Mouse (Mus musculus) brown adipose tissue, adult 24 weeks (tissue): ENCODE data around the gene Lhx6. TPM values are rescaled to one million over a fixed set of nuclear protein-coding genes. Genes with fewer than 3 reads are reported as not detected.
A peak's percentile ranks its signal among the peaks of the same experiment; 100 is the strongest.

Source experiments
- H3K27ac ChIP-seq: fragments of 200-500 bp; replicated peaks from 2 replicates; pipeline ENCODE4 v1.5.1; 2012; ENCODE audit warnings: low read depth, mild to moderate bottlenecking, low read length
- H3K4me1 ChIP-seq: fragments of 200-500 bp; 2 replicates; pipeline ENCODE4 v1.6.1; 2012; ENCODE audit warnings: low read length, mixed read lengths; ENCODE audit not compliant: control insufficient read depth, insufficient read depth, insufficient read length
- H3K4me3 ChIP-seq: fragments of 200-500 bp; 2 replicates; pipeline ENCODE4 v1.5.1; 2012; ENCODE audit warnings: low read depth, mild to moderate bottlenecking, low read length, moderate library complexity; ENCODE audit not compliant: insufficient read depth
- polyA plus RNA-seq: library from polyadenylated mRNA; stranded (reverse); fragments of >200 nt; gene quantifications from 2 replicates; pipeline ENCODE4 v1.2.4, GENCODE M21; 2012; ENCODE audit not compliant: missing spikeins, insufficient read depth, insufficient read length

Gene Lhx6
- polyA plus RNA-seq, 1 experiment, result 0.95 TPM

DNA sequence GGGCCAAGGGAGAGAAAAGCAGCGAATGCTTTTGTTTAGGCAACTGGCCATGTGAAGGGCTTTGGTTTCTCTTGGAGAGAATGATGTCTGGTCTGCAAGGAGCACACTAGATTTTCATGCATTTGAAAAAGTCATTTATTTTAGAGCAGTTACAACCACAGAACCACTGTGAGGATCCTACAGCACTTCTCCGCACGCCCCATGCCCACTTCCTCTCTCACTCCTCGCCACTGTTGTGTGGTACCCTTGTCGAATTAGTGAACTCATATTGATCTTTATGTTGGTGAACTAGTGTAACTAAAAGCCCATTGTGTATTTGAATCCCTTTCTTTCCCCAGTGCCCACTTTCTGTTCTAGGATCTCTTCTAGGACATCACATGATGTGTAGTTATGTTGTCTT, 30.0 kb downstream of the Lhx6 start:
- Histone ChIP-seq H3K27ac (no peak overlapping the region), H3K4me3 (no peak overlapping the region)

DNA sequence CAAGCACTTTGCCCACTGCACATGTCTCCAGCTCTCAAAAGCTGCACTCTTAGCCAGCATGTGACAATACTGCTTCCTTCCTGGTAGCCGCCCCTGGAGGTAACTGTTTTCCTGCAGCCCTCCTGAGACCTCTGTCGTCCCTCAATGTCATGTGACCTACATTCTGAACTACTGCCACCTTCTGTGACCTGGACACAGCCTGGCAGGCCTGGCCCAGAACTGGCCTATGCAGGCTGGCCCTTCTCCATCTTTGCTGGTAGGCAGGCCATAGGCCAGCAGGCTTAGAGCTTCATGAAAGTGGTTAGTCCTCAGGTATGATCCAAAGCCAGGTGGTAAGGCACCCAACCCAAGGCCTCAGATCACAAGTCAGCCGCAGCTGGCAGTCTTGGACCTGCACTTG, 31.4 kb downstream of the Lhx6 start:
- H3K4me1 ChIP-seq, result peaks cover 21% of the 10 kb centered on the region
- H3K27ac ChIP-seq, result no peak overlapping the region; the same call in 1 of the 2 replicates

More for the DNA sequence above, 30.0 kb downstream of the Lhx6 start:
- H3K4me1 ChIP-seq, result peaks cover 17% of the 10 kb centered on the region

DNA sequence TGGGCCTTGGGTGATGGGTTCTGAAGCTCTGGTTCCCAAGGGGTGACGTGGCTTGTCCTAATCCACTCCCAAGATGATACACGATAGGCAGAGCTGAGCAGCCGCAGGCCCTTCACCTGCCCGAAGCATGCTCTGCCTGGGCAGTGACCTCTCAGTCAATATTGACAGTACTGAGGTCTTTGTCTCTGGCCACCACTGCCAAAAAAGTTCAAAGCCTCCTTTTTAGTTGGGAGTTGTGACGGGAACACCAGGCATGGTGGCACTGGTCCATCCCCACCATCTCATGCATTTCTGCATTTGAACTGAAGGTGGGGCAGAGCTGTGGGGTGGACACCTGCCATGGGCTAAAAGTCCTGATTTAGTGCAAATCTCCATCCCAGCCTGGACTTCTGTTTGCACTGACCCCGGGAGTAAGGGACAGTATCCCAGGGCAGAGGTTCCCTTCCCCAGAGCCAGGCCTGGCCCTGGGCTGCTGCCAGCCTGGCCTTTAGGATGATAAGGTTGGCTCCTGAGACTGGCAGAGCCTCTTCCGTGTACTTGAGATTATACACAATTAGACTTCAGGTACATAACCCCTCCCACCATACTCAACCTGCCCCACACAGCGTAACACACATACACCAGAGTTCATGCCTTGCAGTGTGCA, 33.4 kb downstream of the Lhx6 start:
- Histone ChIP-seq H3K4me1 (peaks cover 21% of the 10 kb centered on the region), H3K27ac (no peak overlapping the region), H3K4me3 (no peak overlapping the region)

More for the DNA sequence above, 31.4 kb downstream of the Lhx6 start:
- no peak overlapping the region for H3K4me3 ChIP-seq

DNA sequence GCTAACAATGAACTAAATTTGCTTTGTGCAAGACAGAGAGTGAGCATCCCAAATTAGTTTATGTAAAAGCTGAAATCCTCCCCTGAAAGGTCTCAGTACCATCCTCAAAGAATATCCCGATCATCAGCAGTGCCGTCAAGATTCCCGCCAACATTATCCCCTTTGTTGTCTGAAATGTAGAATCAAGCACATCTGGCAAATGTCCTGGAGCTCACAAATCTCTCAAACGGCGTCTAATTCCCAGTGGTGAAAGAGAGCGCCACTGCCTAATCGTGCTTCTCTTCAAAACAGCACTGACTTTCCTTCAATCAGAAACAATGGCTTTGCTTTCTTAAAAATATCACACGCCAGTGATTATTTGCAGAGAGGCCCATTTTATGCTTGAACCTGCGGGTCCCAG, 38.1 kb downstream of the Lhx6 start:
- Histone ChIP-seq H3K4me3 (no peak overlapping the region), H3K4me1 (peaks cover 4% of the 10 kb centered on the region; the same call in 1 of the 2 replicates), H3K27ac (no peak overlapping the region)

DNA sequence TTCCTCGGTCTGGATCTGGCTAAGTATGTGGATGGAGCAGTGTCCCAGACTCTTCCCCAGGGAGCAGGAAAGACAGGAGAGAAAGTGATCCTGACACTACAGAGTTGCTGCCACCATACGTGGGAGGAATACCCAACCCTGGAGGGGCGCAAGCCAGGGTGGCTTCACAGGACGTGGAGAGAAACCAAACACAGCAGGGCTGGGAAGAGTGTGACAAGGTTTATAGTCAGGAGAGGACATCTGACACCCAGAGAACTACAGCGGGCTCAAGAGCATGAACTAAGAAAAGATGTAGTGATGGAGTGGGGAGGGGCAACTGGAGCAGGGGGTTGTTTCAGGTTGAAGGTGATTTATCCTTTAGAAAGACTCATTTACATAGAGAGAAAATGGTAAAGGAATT, 43.8 kb downstream of the Lhx6 start:
- Histone ChIP-seq H3K4me1 (no peaks in the 10 kb centered on the region), H3K27ac (no peak overlapping the region), H3K4me3 (no peak overlapping the region)

DNA sequence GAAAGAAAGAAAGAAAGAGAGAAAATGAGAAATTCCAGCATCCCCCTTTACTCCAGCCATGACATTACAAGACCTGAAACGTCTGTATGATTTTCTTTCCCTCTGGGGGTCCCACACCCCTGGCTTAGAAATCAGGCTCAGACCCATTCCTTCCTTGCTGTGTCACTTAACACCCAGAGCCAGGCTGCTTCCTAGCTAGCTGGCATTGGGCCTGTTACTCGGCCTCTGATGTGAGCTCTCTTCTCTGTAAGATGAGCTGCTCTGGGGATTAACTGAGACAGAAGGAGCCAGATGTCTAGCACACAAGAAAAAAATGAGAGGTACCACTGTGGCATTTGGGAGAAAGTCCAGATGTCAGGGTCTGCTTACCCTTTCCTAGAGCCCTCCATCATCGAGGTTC, 49.0 kb downstream of the Lhx6 start:
- Histone ChIP-seq H3K4me3 (no peak overlapping the region), H3K4me1 (no peaks in the 10 kb centered on the region), H3K27ac (no peak overlapping the region)

DNA sequence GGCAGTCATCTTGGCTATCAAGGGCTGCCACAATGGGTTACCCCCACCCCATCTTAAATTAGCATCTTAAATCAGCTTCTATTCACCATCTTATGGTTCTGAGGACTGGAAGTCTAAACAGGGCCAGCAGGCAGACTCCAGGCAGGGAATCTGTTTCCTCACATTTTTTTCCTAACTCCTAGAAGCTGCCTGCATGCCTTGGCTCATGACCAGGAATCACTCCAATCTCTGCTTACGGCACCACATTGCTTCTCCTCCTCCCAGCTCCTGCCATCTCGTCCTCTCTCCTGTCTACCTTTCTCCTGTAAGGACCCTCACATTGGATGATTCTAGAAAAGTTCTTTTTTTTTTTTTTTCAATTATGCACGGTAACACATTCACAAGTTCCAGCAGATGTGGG, 52.0 kb downstream of the Lhx6 start:
- Histone ChIP-seq H3K27ac (no peak overlapping the region), H3K4me1 (no peaks in the 10 kb centered on the region), H3K4me3 (no peak overlapping the region)

DNA sequence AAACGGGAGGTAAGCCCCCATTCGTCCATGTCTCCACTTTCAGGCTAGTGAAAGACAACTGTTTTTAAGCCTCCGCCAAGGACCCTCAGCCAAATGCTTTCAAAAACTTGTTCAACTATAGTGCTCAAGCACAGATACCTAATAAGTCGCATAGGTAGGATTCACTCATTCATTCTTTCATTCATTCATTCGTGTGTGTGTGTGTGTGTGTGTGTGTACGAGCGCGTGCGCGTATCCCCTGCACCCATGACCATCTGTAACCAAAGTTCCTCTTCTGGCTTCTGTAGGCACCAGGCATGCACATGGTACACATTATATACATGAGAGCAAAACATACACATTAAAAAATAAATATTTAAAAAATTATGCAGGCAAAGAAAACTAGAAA, 55.6 kb downstream of the Lhx6 start:
- Histone ChIP-seq H3K4me3 (peak overlapping the region; percentile 96), H3K27ac (no peak overlapping the region), H3K4me1 (peaks cover 15% of the 10 kb centered on the region)

DNA sequence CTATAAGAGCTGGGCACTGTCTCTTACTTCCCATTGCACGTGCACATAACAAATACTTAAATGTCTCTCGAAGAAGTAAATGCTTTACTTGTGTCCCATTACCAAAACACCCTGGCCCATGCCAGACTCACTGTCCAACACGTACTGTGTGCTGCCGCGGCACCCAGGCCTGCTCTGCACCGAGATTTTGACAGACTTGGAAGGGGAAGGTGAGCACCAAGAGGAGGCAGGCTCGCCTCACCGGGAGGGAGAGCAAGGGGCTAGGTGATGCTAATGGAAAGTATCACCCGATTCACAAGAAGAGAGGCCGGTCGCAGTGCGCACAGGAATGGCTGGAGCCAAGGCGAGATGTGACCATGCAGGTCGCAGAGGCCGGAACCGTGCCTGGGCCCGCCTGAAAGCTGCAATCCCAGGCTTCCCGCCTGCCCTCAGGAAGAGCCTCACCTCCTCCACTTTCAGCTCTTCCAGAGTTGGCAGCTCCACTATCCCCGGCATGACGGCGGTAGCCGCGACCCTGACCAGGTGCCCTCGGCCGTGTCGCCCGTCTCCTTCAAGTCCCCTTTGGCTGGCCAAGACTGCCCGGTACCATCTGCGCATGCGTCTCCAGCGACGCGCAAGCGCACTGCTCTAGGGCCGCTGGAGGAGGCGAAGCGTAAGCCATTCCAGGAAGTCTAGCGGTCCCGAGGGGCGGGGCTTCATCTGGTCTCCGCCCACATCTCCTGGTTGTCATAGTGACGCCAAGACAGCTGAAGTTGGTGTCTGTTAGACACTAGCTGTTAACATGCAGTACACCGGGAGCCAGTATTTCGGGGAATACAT, 56.3 kb downstream of the Lhx6 start, which contains the start of the genes Ndufa8 and Morn5:
Ndufa8 (minus strand) TSS at position 659 of the 819 bp plus-strand sequence.
Morn5 (plus strand) TSS at position 711 of the 819 bp plus-strand sequence.
- peaks cover 15% of the 10 kb centered on the region for H3K4me1 ChIP-seq
- peak within 1 kb of the TSS; percentile 96 for H3K4me3 ChIP-seq
- peak within 1 kb of the TSS; percentile 94 for H3K27ac ChIP-seq

DNA sequence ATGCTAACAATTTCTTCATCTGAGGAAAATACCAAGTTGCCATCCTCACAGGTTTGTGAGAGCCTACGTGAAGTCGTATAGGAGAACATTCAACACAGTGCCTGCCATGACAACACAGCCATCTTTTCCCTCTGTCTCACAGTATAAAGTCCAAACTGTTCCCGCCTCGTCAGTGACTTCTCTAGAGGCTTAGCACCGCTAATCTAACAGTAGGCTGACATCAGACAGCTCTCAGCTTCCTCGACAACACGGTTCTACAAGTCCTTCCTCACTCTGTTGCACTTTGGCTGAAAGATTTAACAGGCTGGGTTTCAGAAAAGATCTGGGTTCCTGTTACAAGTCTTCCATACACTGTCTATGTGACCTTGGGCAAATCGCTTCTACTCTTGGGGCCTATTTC, 57.0 kb downstream of the Lhx6 start:
- peaks cover 15% of the 10 kb centered on the region for H3K4me1 ChIP-seq
- peak overlapping the region; percentile 60 for H3K27ac ChIP-seq
- peak overlapping the region; percentile 96 for H3K4me3 ChIP-seq

DNA sequence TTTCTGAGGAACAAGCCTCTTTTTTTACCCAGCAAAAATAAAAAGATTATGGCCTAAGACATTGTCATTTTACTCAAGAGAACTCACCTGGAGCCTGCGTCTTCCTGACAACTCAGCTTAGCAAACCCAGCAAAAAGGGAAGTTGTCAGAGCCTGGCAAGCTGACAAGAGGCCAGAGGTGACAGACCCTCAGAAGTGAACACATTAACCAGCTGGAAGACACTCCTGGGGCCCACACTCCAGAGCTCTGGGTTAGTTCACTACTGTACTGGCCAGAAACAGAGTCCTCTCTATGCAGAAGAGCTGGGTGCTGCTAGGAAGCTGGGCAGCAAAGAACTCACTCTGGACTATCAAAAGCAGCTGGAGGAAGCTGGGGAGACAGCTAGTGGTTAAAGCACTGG, 64.3 kb downstream of the Lhx6 start:
- Histone ChIP-seq H3K27ac (peak overlapping the region; percentile 15), H3K4me3 (no peak overlapping the region), H3K4me1 (peaks cover 28% of the 10 kb centered on the region)

DNA sequence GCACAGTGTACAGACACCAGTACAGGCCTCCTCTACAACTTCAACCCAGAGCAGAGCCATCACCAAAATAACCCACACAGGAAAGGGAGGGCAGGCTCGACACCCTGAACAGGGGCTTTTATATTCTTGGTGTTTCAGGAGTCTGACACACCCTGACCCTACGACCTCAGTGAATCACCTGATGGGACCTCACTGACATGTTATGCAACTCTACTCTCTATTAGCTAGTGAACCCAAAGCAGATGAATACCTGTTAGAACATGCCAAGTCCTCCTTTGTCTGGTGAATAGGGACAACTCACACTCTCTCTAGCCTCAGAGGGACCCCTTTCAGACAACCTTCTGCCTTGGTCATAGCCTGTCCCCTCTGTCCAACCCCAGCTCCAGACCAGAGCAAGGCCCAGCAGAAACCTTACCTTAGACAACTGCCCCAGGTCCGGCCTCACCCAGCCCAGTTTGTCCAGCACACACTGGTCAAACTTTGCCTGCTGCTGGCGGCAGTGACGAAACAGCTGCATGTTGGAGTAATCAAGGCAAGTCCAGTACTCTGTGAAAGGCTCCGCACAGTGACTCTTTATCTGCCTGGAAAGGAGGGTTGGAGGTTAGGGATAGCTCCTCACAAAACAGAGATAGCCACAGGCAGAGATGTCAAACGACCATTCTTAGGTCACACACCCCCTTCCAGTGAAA, 65.8 kb downstream of the Lhx6 start:
- peaks cover 41% of the 10 kb centered on the region for H3K4me1 ChIP-seq
- no peak overlapping the region for H3K4me3 ChIP-seq
- no peak overlapping the region for H3K27ac ChIP-seq

DNA sequence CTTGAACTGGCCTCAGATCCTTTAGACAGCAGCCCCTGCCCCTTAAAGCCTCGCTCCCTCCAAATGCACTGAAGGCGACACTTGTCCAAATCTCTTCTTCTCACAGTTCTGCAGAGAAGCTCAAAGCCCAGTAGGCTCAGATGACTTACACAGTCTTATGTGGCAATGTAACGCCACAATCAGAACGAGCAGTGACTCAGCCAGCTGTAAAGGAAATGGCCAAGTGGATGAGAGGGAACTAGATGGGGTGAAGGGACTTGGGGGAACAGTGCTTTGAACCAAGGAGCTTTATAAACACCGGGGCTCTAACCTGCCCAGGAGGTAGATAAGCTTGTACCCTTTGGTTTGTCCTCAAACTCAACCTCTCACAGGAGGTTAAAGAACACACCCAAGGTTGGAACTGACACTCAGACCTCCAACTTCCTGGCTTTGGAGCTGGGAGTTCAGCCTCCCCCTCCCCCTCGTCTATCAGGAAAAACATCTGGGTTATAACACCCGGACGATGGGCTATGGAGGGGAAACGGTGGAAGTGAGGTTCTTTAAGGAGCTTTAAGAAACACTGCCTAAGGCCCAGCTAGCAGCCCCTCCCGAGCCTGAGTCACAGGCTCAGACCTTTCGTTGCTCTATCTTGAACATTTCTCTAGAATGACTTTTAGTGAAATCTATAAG, 69.7 kb downstream of the Lhx6 start:
- peak overlapping the region; percentile 80 for H3K27ac ChIP-seq
- H3K4me3 ChIP-seq, result no peak overlapping the region

DNA sequence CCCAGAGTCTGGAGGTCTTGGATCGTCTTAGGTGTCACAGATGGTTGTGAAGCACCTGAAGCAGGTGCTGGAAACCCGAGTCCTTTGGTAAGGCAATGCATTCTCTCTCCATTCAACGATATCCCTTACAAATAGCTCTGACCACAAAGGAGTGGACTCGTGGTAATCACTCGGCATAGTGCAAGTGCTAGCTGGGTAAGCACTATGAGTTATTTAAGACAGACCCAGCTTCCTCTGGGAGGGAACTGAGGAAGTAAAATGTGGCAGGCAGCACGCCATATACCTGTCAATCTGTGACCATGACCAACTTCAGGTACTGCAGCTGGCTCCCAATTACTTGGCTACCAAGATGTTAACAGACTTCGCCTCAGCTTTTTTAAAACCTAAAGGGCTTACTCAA, 70.3 kb downstream of the Lhx6 start:
- Histone ChIP-seq H3K4me1 (peaks cover 41% of the 10 kb centered on the region), H3K4me3 (no peak overlapping the region), H3K27ac (peak overlapping the region; percentile 80)

More for the DNA sequence above, 69.7 kb downstream of the Lhx6 start:
- H3K4me1 ChIP-seq, result peaks cover 41% of the 10 kb centered on the region

DNA sequence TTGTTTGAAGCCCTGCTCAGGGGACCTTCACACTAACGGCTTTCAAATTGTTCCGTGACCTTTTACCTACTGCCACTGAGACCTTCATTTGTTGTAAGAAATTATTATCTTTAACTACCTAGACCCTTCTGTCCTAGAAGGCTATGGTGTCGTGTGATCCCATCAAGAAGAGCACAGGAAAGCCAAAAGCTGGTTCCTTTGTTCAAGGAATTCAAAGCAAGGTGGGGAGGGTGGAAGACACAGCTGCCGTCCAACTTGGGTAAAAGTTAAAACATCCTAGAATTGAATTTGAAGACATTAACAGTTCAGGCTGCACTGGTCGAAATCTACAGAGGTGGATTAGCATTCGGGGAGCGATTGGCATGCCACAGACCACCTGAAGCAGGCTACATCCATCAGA, 71.2 kb downstream of the Lhx6 start:
- peak overlapping the region; percentile 72 for H3K27ac ChIP-seq
- no peak overlapping the region for H3K4me3 ChIP-seq

More for the DNA sequence above, 71.2 kb downstream of the Lhx6 start:
- peaks cover 34% of the 10 kb centered on the region for H3K4me1 ChIP-seq
